Mouse (Mus musculus) liver, embryonic 12.5 days (tissue): ENCODE results near the gene Fam178b. TPM values are rescaled to one million over a fixed set of nuclear protein-coding genes. Genes with fewer than 3 reads are reported as not detected.

Experiments used
- ATAC-seq: fragments of 200-750 bp; cut with Nextera tagmentation; 2 replicates; pipeline ENCODE4 v1.8.0; 2017; ENCODE audit warnings: moderate number of reproducible peaks, mild to moderate bottlenecking, moderate library complexity
- H3K27ac ChIP-seq: fragments of 300-500 bp; sonication (generic); 2 replicates; pipeline ENCODE4 v1.5.1; 2016; ENCODE audit warnings: mild to moderate bottlenecking
- H3K27me3 ChIP-seq: fragments of 300-500 bp; sonication (generic); replicated peaks from 2 replicates; pipeline ENCODE4 v1.6.1; 2016; ENCODE audit warnings: mild to moderate bottlenecking, moderate library complexity
- H3K36me3 ChIP-seq: fragments of 300-500 bp; sonication (generic); 2 replicates; pipeline ENCODE4 v1.6.1; 2016; ENCODE audit warnings: mild to moderate bottlenecking, moderate library complexity
- H3K4me1 ChIP-seq: fragments of 300-500 bp; sonication (generic); 2 replicates; pipeline ENCODE4 v1.6.1; 2016
- H3K4me2 ChIP-seq: fragments of 300-500 bp; sonication (generic); 2 replicates; pipeline ENCODE4 v1.6.1; 2016; ENCODE audit warnings: mild to moderate bottlenecking, moderate library complexity
- H3K4me3 ChIP-seq: fragments of 300-500 bp; sonication (generic); 2 replicates; pipeline ENCODE4 v1.5.1; 2016; ENCODE audit warnings: mild to moderate bottlenecking, moderate library complexity
- H3K9ac ChIP-seq: fragments of 300-500 bp; sonication (generic); 2 replicates; pipeline ENCODE4 v1.6.1; 2016; ENCODE audit warnings: mild to moderate bottlenecking, moderate library complexity
- H3K9me3 ChIP-seq: fragments of 300-500 bp; sonication (generic); replicated peaks from 2 replicates; pipeline ENCODE4 v1.6.1; 2016; ENCODE audit warnings: mild to moderate bottlenecking, moderate library complexity
- WGBS: fragments of 180-500 bp; shearing (Covaris S2); methylation state at CpG from one replicate; pipeline ENCODE4 v1.1.7; 2016; ENCODE audit not compliant: insufficient replicate concordance; 5-methylcytosine and 5-hydroxymethylcytosine counted together
- polyA plus RNA-seq: library from polyadenylated mRNA; unstranded; fragments of >200 nt; fragmentation: Nextera tagmentation; extraction: Ambion mirVana; gene quantifications from 2 replicates; pipeline ENCODE4 v1.2.1, GENCODE M21; 2016

The Fam178b gene
- polyA plus RNA-seq, 1 experiment from 2014 or later = not detected

GRCm38 (mm10) chr1:36557457-36558011 is 125.4 kb downstream of the Fam178b start:
- peak overlapping the region; percentile 76 for H3K27ac ChIP-seq
- peak; percentile 36 for ATAC-seq
- H3K9me3 ChIP-seq = no peaks in the 10 kb centered on the region
- H3K4me2 ChIP-seq = peak overlapping the region; percentile 68
- under 1% methylated on average over 43 of the region's 48 CpGs for WGBS
- H3K4me1 ChIP-seq = peaks cover 38% of the 10 kb centered on the region
- peak overlapping the region; percentile 61 for H3K4me3 ChIP-seq
- H3K27me3 ChIP-seq = peaks cover 94% of the 10 kb centered on the region
- peak overlapping the region; percentile 69 for H3K9ac ChIP-seq
- peaks cover 22% of the 10 kb centered on the region for H3K36me3 ChIP-seq

DNA sequence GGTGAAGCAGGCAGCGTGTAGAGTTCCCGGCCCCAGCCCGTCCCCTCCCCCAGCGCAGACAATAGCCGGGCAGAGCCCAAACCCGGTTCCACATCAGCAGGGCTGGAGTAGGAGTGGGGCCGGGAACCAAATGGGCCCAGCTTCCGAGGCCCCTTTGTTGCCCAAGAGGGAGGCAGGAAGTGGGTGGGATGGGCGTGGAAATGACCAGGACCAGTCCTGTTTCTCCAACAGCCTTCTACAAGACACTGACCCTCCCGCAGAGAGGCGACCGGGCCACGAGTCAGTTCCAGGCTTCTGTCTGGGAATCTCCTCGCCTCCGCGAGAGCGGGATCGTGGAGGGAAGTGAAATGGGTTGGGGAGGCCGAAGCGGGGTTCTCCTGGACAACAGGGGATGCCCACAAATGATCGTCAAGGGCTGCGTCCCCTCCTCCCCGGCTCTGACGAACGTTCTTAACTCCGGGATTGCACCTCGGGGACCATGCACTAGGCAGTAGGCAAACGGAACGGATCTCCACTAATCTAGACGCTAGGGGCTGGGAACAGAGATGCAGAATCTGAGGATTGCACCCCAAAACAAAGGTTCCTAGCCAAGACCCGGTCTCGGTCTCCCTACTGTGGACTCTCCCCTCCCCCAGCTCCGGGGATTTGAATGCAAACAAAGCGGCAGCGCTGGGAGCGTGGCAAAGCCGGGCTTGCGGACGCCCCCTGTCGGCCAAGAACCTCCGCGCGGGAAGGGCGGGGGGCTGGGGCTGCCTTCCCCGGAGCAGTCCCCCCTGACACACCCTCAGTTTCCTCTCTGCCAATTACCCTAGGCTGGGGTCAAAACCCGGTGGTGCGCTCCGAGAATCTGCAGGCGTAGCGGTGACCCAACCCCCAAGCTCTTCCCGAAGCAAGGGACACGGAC is 126.2 kb downstream of the Fam178b start:
- under 1% methylated on average over 52 of the region's 52 CpGs for WGBS
- H3K4me3 ChIP-seq = peak overlapping the region; percentile 61

GRCm38 (mm10) chr1:36555798-36556395 is 127.1 kb downstream of the Fam178b start:
- Histone ChIP-seq H3K9ac (peak overlapping the region; percentile 69), H3K27me3 (peaks cover 77% of the 10 kb centered on the region)
- 15% methylated on average over 8 of the region's 8 CpGs for WGBS

More for the DNA sequence above, 126.2 kb downstream of the Fam178b start:
- H3K9me3 ChIP-seq = no peaks in the 10 kb centered on the region
- ATAC-seq = peak; percentile 55
- H3K27me3 ChIP-seq = peaks cover 86% of the 10 kb centered on the region
- H3K36me3 ChIP-seq = peaks cover 29% of the 10 kb centered on the region
- peak overlapping the region; percentile 76 for H3K27ac ChIP-seq
- H3K4me2 ChIP-seq = peak overlapping the region; percentile 68
- peak overlapping the region; percentile 69 for H3K9ac ChIP-seq
- H3K4me1 ChIP-seq = peaks cover 31% of the 10 kb centered on the region

DNA sequence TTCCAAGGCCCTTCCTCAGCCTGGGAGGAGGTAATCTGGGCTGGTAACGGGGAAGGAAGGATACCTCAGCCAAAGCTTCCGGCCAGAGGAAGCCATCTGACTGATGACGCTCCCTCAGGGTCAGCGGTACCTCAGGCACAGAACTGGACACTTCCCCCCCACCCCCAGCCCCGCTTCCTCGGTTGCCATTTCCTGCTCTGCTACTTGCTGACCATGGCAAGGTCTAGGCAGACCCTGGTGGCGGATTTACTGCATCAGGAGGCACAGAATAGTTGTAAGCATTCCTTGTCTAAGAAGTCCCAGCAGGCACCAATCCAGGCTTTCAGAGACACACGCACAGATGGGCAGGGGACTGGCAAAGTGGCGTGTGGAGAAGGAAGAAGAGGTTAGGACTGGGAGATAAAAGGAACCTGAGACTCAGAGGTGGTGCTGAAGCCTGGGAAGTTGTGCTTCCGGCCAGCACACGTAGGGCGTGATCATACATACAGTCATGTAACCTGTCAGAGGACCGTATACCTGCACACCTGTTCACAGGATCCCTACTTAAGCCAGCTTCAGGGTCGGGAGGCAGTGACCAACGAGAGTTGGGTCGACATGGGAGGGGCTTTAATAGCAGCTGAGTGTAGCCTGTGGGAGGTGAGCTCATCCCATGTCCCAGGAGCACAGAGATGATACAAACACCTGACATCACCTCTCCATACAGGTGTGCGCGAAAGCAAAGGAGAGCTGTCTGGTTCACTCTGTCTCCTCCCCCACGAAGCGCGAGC is 128.2 kb downstream of the Fam178b start:
- Histone ChIP-seq H3K36me3 (peaks cover 47% of the 10 kb centered on the region), H3K9ac (no peak overlapping the region), H3K4me1 (peaks cover 29% of the 10 kb centered on the region), H3K4me3 (no peak overlapping the region), H3K9me3 (no peaks in the 10 kb centered on the region), H3K27me3 (peaks cover 66% of the 10 kb centered on the region), H3K4me2 (peak overlapping the region; percentile 68), H3K27ac (0 out of 2 replicates have a peak overlapping the region, but pooled peaks have one; percentile 8)
- WGBS = 39% methylated on average over 21 of the region's 21 CpGs
- ATAC-seq = no peak

More at GRCm38 (mm10) chr1:36555798-36556395, 127.1 kb downstream of the Fam178b start:
- Histone ChIP-seq H3K4me1 (peaks cover 29% of the 10 kb centered on the region), H3K4me2 (peak overlapping the region; percentile 68), H3K36me3 (peaks cover 36% of the 10 kb centered on the region), H3K27ac (peak overlapping the region; percentile 76), H3K9me3 (no peaks in the 10 kb centered on the region), H3K4me3 (peak overlapping the region; percentile 61)
- no peak for ATAC-seq

DNA sequence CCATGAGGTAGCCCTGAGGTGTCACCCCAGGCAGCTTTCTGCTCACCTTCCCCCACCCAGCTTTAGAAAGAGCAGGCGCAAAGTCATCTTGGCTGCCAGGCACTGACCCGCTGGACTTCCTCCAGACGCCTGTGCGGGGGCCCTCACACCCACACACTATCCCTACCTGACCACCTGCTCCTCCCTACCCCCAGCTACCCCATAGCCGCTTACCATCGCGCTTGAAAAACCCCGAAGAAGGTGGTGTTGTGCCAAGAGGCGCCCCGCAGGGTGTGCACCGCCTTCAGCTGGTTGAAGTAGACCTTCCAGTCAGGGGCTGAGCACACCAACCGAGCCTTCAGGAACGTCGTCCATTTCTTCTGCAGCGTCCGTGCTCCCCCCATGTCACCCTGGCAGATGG is 130.5 kb downstream of the Fam178b start:
- H3K4me1 ChIP-seq = peaks cover 29% of the 10 kb centered on the region
- WGBS = 80% methylated on average over 16 of the region's 16 CpGs
- no peak overlapping the region for H3K9ac ChIP-seq
- no peak overlapping the region for H3K4me2 ChIP-seq
- H3K9me3 ChIP-seq = no peaks in the 10 kb centered on the region
- no peak for ATAC-seq
- H3K36me3 ChIP-seq = peaks cover 59% of the 10 kb centered on the region
- no peak overlapping the region for H3K4me3 ChIP-seq
- no peak overlapping the region for H3K27ac ChIP-seq
- peaks cover 43% of the 10 kb centered on the region for H3K27me3 ChIP-seq

DNA sequence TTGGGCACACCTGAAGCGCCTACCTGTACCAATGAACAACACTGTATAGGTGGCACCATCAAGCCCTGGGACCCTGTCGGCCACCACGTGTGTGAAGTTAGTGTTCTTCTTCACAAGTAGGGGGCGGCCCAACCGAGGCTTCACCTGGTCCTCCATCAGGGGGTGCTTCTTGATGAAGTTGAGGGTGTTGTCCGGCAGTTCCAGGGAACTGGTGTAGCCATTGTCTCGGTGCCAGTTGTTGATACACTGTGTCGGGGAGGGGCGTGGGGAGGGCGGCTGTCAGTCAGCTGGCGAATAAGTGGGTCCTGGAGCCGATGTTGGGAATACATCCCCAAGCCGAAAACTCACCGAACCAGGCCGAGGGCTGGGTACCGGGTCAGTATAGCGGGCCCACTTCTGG is 131.1 kb downstream of the Fam178b start:
- no peak overlapping the region for H3K9ac ChIP-seq
- no peak overlapping the region for H3K4me3 ChIP-seq
- peaks cover 30% of the 10 kb centered on the region for H3K4me1 ChIP-seq
- H3K27ac ChIP-seq = no peak overlapping the region
- H3K4me2 ChIP-seq = no peak overlapping the region
- H3K36me3 ChIP-seq = peaks cover 59% of the 10 kb centered on the region
- peaks cover 37% of the 10 kb centered on the region for H3K27me3 ChIP-seq
- H3K9me3 ChIP-seq = no peaks in the 10 kb centered on the region
- ATAC-seq = no peak
- WGBS = 83% methylated on average over 17 of the region's 17 CpGs

DNA sequence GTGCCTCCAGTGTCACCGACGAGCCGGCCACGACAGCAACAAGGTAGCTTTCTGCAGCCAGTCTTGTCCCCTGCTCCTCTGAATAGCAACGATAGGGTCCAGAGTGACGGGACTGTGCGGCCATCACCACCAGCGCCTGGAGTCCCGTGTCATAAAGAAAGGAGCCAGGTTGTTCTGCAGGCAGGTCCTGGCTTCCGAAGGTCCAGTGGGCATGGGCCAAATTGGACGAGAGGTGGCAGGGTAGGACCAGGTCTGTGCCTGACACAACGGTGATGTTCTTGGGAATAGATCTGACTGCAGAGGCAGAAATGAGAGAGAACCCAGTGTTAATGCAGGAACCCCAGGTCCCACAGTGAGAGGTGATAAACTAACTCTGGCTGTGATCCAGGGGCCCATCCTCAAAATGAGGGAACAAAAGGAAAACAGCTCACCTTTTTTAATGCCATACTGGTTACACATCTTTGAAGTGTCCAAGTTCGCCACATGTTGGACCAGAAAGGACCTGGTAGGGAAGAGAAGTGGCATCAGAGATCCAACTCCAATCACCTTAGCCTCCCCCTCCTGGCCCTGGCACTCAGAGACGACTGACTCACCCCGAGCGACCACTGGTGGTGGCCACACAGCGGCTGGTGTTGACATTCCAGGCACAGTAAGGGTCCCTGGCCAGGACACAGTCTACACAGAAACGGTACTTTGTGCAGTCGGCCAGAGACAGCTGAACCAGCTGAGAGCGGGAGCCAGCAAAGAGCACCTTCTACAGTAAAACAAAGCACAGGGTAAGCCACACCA is 132.7 kb downstream of the Fam178b start:
- no peak overlapping the region for H3K9ac ChIP-seq
- peaks cover 31% of the 10 kb centered on the region for H3K4me1 ChIP-seq
- 79% methylated on average over 20 of the region's 20 CpGs for WGBS
- no peak overlapping the region for H3K4me3 ChIP-seq
- H3K27ac ChIP-seq = no peak overlapping the region
- peaks cover 59% of the 10 kb centered on the region for H3K36me3 ChIP-seq
- no peaks in the 10 kb centered on the region for H3K9me3 ChIP-seq
- H3K27me3 ChIP-seq = peaks cover 21% of the 10 kb centered on the region
- no peak overlapping the region for H3K4me2 ChIP-seq
- no peak for ATAC-seq

DNA sequence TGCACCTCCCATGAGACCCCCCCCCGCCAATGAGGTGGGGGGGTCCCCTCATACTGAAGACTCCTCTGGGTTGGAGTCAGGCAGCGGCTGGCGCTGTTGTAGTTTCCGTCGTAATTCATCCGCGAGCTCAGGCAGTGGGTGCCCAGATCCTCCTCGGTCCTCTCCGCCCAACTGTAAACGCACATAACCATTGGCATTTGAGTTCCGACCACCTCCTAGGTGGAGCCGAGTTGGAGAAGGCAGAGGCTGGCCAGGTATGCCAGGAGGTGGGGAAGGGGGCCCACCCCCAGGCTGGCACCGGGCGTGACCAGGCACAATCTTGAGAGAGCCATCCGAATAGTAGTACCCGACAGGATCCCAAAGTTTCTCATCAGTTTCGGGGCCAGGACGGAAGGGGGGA is 133.5 kb downstream of the Fam178b start:
- Histone ChIP-seq H3K27ac (no peak overlapping the region), H3K4me2 (no peak overlapping the region), H3K36me3 (peaks cover 57% of the 10 kb centered on the region), H3K4me3 (no peak overlapping the region), H3K4me1 (peaks cover 25% of the 10 kb centered on the region), H3K27me3 (peaks cover 13% of the 10 kb centered on the region), H3K9me3 (no peaks in the 10 kb centered on the region), H3K9ac (no peak overlapping the region)
- no peak for ATAC-seq
- WGBS = 77% methylated on average over 18 of the region's 18 CpGs

GRCm38 (mm10) chr1:36548771-36549170 is 134.2 kb downstream of the Fam178b start:
- Histone ChIP-seq H3K36me3 (peaks cover 49% of the 10 kb centered on the region), H3K27ac (no peak overlapping the region), H3K4me1 (peaks cover 25% of the 10 kb centered on the region), H3K9ac (no peak overlapping the region), H3K4me3 (no peak overlapping the region), H3K9me3 (no peaks in the 10 kb centered on the region), H3K4me2 (no peak overlapping the region), H3K27me3 (peaks cover 6% of the 10 kb centered on the region)
- WGBS = 70% methylated on average over 8 of the region's 8 CpGs
- no peak for ATAC-seq

DNA sequence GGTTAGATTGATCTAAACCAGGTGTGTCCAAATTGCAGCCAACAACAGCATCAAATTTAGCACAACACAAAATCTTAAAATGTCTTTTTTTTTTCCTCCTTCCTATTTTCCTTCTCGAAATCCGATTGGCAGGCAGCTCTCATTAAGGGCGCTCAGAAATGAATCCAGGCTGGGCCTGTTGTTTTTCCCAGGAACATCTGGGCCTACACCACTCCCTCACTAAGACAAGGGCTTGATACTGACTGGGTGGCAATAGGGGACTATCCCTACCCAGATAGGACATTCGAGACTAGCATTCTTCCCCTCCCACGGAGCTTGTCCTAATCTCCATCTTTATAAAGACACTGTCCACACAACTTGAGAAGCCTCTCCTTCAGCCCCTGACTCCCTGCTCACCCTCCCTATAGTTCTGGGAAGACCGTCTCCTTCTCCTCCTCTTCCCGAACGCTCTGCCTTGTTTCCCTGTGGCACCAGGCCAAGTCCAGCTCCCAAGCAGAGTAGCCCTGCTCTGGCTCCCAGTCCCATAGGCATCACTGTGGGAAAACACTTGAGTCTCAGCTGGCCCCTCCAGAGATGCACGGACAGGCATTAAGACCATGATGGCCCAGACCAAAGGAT is 134.9 kb downstream of the Fam178b start:
- WGBS = 67% methylated on average over 9 of the region's 9 CpGs
- Histone ChIP-seq H3K4me2 (no peak overlapping the region), H3K9me3 (no peaks in the 10 kb centered on the region), H3K9ac (no peak overlapping the region), H3K27ac (no peak overlapping the region), H3K4me1 (peaks cover 25% of the 10 kb centered on the region), H3K27me3 (no peaks in the 10 kb centered on the region), H3K36me3 (peaks cover 43% of the 10 kb centered on the region), H3K4me3 (no peak overlapping the region)
- no peak for ATAC-seq
